13 mouse cellular contexts compared by ENCODE assay signal in genomic region chr15:97762733-97763132, GRCm38 (mm10). TPM values are rescaled to one million over a fixed set of nuclear protein-coding genes. Genes with fewer than 3 reads are reported as not detected.
A peak's percentile ranks its signal among the peaks of the same experiment; 100 is the strongest.
DNase-seq lines count a peak whose midpoint lies in the region; ATAC-seq and TF ChIP-seq lines count a peak whose summit lies in the region.
"Had no signal": no experiment of that assay in that cellular context is flagged by ENCODE, and none has a peak within 500 bp of the region (broad histone marks: within the 10 kb centered on the region; RNA-seq: fewer than 3 reads in every experiment).

No protein-coding gene starts in this region.

- H3K36me3 ChIP-seq in CH12.LX (replicated peaks in 1 of 2; ENCODE audit: control insufficient read depth in 1 of 2, insufficient read depth in 1 of 2, low read length in 1 of 2), result peaks cover 7 to 20% of the 10 kb centered on the region in 2 experiments
- H3K36me3 ChIP-seq in lung, embryonic 16.5 days (ENCODE audit: control insufficient read depth, insufficient read depth, low read length), result no peaks in the 10 kb centered on the region; the same call in 1 of the 2 replicates
- H3K36me3 ChIP-seq in forebrain, embryonic 11.5 days (ENCODE audit: control insufficient read depth, insufficient read depth, low read length), result no peaks in the 10 kb centered on the region
- H3K36me3 ChIP-seq in midbrain, embryonic 16.5 days (ENCODE audit: control insufficient read depth, insufficient read depth, low read length), result peaks cover 8% of the 10 kb centered on the region
- H3K36me3 ChIP-seq: midbrain, embryonic 13.5 days had no signal

- H3K4me1 ChIP-seq in CH12.LX (ENCODE audit: control insufficient read depth in 1 of 2, insufficient read depth in 2 of 2), result peaks cover 27 to 62% of the 10 kb centered on the region in 2 experiments
- peaks cover 49% of the 10 kb centered on the region for H3K4me1 ChIP-seq in lung, embryonic 16.5 days (replicated peaks; ENCODE audit: control insufficient read depth, insufficient read depth, low read length)
- H3K4me1 ChIP-seq in forebrain, embryonic 11.5 days (replicated peaks; ENCODE audit: control insufficient read depth, insufficient read depth, low read length), result peaks cover 19% of the 10 kb centered on the region
- H3K4me1 ChIP-seq in midbrain, embryonic 16.5 days (ENCODE audit: control insufficient read depth, insufficient read depth, low read length), result peaks cover 21% of the 10 kb centered on the region

- intact Hi-C loops in heart, postnatal 36 days (cut with DNase I), result no loop called here

- no peak for TF ChIP-seq POLR2A in CH12.LX (IDR thresholded peaks at IDR 0.05; ENCODE audit: low read depth, low read length)

- H3K79me2 ChIP-seq in CH12.LX (replicated peaks; ENCODE audit: control insufficient read depth, extremely low read depth, insufficient read depth, poor library complexity, severe bottlenecking), result no peaks in the 10 kb centered on the region

- H3K4me2 ChIP-seq in CH12.LX (ENCODE audit: insufficient read depth, low read depth, poor library complexity, severe bottlenecking), result no peak overlapping the region
- no peak overlapping the region for H3K4me2 ChIP-seq in lung, embryonic 16.5 days (ENCODE audit: low read depth, low read length)
- no peak overlapping the region for H3K4me2 ChIP-seq in forebrain, embryonic 11.5 days (ENCODE audit: low read depth, low read length, severe bottlenecking)
- no peak overlapping the region for H3K4me2 ChIP-seq in midbrain, embryonic 16.5 days (ENCODE audit: low read length)
- H3K4me2 ChIP-seq: midbrain, embryonic 13.5 days; neural tube, embryonic 15.5 days had no signal

- WGBS in lung, embryonic 16.5 days, result 47% methylated on average over 9 of the region's 9 CpGs
- WGBS in forebrain, embryonic 11.5 days, result 70% methylated on average over 9 of the region's 9 CpGs
- 62% methylated on average over 9 of the region's 9 CpGs for WGBS in midbrain, embryonic 16.5 days

- no peaks in the 10 kb centered on the region for H3K9me3 ChIP-seq in CH12.LX (replicated peaks; ENCODE audit: low read length)
- no peaks in the 10 kb centered on the region for H3K9me3 ChIP-seq in lung, embryonic 16.5 days (ENCODE audit: control insufficient read depth, low read length)
- H3K9me3 ChIP-seq in forebrain, embryonic 11.5 days (ENCODE audit: control insufficient read depth, low read length), result no peaks in the 10 kb centered on the region
- H3K9me3 ChIP-seq in midbrain, embryonic 16.5 days (replicated peaks; ENCODE audit: control insufficient read depth, low read length, poor library complexity, severe bottlenecking), result no peaks in the 10 kb centered on the region
- H3K9me3 ChIP-seq: midbrain, embryonic 13.5 days; neural tube, embryonic 15.5 days had no signal

- no peak for ATAC-seq in lung, embryonic 16.5 days (ENCODE audit: low read depth)
- no peak for ATAC-seq in forebrain, embryonic 11.5 days (replicated peaks; ENCODE audit: low FRiP score)
- no peak for ATAC-seq in midbrain, embryonic 16.5 days
- ATAC-seq: midbrain, embryonic 13.5 days had no signal

- TF ChIP-seq EP300 in CH12.LX (IDR thresholded peaks at IDR 0.05; ENCODE audit: low read length), result no peak

- no peak overlapping the region for H3K4me3 ChIP-seq in CH12.LX (replicated peaks in 1 of 3; ENCODE audit: low read depth in 2 of 3, low read length in 2 of 3, poor library complexity in 1 of 3)
- no peak overlapping the region for H3K4me3 ChIP-seq in lung, embryonic 16.5 days (ENCODE audit: low read length)
- H3K4me3 ChIP-seq in forebrain, embryonic 11.5 days (ENCODE audit: low read depth, low read length), result no peak overlapping the region
- H3K4me3 ChIP-seq in midbrain, embryonic 16.5 days (ENCODE audit: low read depth, low read length), result no peak overlapping the region
- H3K4me3 ChIP-seq: midbrain, embryonic 13.5 days; neural tube, embryonic 15.5 days had no signal

- TF ChIP-seq RAD21 in CH12.LX (IDR thresholded peaks at IDR 0.05; ENCODE audit: low read depth, low read length), result no peak

- no peak for TF ChIP-seq CTCF in CH12.LX (conservative IDR thresholded peaks at IDR 0.05 in 1 of 2, IDR thresholded peaks at IDR 0.05 in 1 of 2; ENCODE audit: low read depth in 2 of 2, low read length in 2 of 2)

- H3K9ac ChIP-seq in CH12.LX (ENCODE audit: insufficient read depth, low read depth), result no peak overlapping the region
- no peak overlapping the region for H3K9ac ChIP-seq in lung, embryonic 16.5 days (ENCODE audit: low read length)
- no peak overlapping the region for H3K9ac ChIP-seq in forebrain, embryonic 11.5 days (ENCODE audit: low read length)
- no peak overlapping the region for H3K9ac ChIP-seq in midbrain, embryonic 16.5 days (ENCODE audit: low read depth, low read length)
- H3K9ac ChIP-seq: midbrain, embryonic 13.5 days; neural tube, embryonic 15.5 days had no signal

- no peak overlapping the region for H3K27ac ChIP-seq in CH12.LX (ENCODE audit: insufficient read depth, low read depth)
- peak overlapping the region; percentile 78 for H3K27ac ChIP-seq in lung, embryonic 16.5 days (ENCODE audit: low read length)
- H3K27ac ChIP-seq in forebrain, embryonic 11.5 days (ENCODE audit: low read depth, low read length), result no peak overlapping the region
- no peak overlapping the region for H3K27ac ChIP-seq in midbrain, embryonic 16.5 days (ENCODE audit: low read length)
- H3K27ac ChIP-seq: midbrain, embryonic 13.5 days; neural tube, embryonic 15.5 days had no signal

- peak; percentile 56 to 63 for DNase-seq in adrenal gland, adult (ENCODE audit: inconsistent age in 2 of 2, low spot score in 1 of 2)
- DNase-seq in adrenal gland, adult 18-20 months (ENCODE audit: low spot score in 2 of 2), result no peak
- DNase-seq in CH12.LX (ENCODE audit: extremely low read depth), result no peak
- peak; percentile 64 to 72 for DNase-seq in heart, postnatal 36 days
- DNase-seq in forebrain, embryonic 11.5 days (ENCODE audit: low spot score), result no peak
- DNase-seq in layer of hippocampus, postnatal 14 days (ENCODE audit: low spot score in 2 of 2), result no peak
- DNase-seq: right cerebral cortex, postnatal 4 days; thymus, adult 18-20 months had no signal

- H3K27me3 ChIP-seq in CH12.LX (replicated peaks), result peaks cover 3% of the 10 kb centered on the region
- H3K27me3 ChIP-seq in lung, embryonic 16.5 days (ENCODE audit: control insufficient read depth, insufficient read depth, low read depth, low read length), result peaks cover 3% of the 10 kb centered on the region; the same call in 1 of the 2 replicates
- H3K27me3 ChIP-seq in forebrain, embryonic 11.5 days (ENCODE audit: control insufficient read depth, insufficient read depth, low read length), result peaks cover 15% of the 10 kb centered on the region
- H3K27me3 ChIP-seq in midbrain, embryonic 16.5 days (ENCODE audit: control insufficient read depth, insufficient read depth, low read depth, low read length), result peaks cover 2% of the 10 kb centered on the region
- H3K27me3 ChIP-seq: neural tube, embryonic 15.5 days had no signal

- in situ Hi-C loops in CH12.LX (cut with MboI; ENCODE audit: low pct_ligation_motif_present, low pct_unique_long_range_greater_than_20kb, low sequenced_read_pairs), result no loop called here

- dilution Hi-C loops in CH12.LX (cut with MboI; ENCODE audit: extremely low pct_ligation_motif_present, extremely low pct_unique_long_range_greater_than_20kb, low sequenced_read_pairs), result no loop called here

TF ChIP-seq in CH12.LX, 34 proteins besides CTCF, POLR2A, EP300 and RAD21 (continues in another document):
- no peak for TF ChIP-seq JUN (IDR thresholded peaks at IDR 0.05; ENCODE audit: insufficient read depth, low read depth, low read length)

RNA-seq across cellular contexts. Expression of gene Rapgef3, which starts 5.0 kb away (rescaled TPM):
- 10 to 100 TPM; 13.2 to 25.2 TPM for total RNA-seq in adrenal gland, adult 18-20 months (2021)
- total RNA-seq in CH12.LX (2012; rRNA removed), result 2.8 and 3.4 TPM in 2 replicates
- total RNA-seq in CH12.LX (2014; rRNA removed), result 2.2 and 3.2 TPM in 2 replicates
- 1.7 and 2.5 TPM in 2 replicates for polyA plus RNA-seq in CH12.LX (2012; ENCODE audit: insufficient read length, low read depth)
- 10 to 100 TPM; 25.4 to 27.4 TPM for total RNA-seq in heart, postnatal 36 days (2021)
- polyA plus RNA-seq in lung, embryonic 16.5 days (2015; fragmentation: Nextera tagmentation; extraction: Ambion mirVana), result 20.8 and 22.7 TPM in 2 replicates
- 4.8 and 5.5 TPM in 2 replicates for polyA plus RNA-seq in forebrain, embryonic 11.5 days (2014; fragmentation: Nextera tagmentation; extraction: Ambion mirVana)
- polyA plus RNA-seq in midbrain, embryonic 16.5 days (2015; fragmentation: Nextera tagmentation; extraction: Ambion mirVana), result 19.7 and 21.3 TPM in 2 replicates
- total RNA-seq in layer of hippocampus, postnatal 14 days (2021), result 10 to 100 TPM; 39.3 to 40.1 TPM

RNA-seq across cellular contexts. Expression of gene Slc48a1, which starts 15.6 kb away (rescaled TPM):
- 100 to 1,000 TPM; 114 to 139 TPM for total RNA-seq in adrenal gland, adult 18-20 months (2021)
- total RNA-seq in CH12.LX (2012; rRNA removed) (35.0 and 39.4 TPM in 2 replicates), CH12.LX (2014; rRNA removed) (23.2 and 25.4 TPM in 2 replicates)
- polyA plus RNA-seq in CH12.LX (2012; ENCODE audit: insufficient read length, low read depth), result 50.6 and 56.0 TPM in 2 replicates
- 10 to 100 TPM; 73.3 to 84.1 TPM for total RNA-seq in heart, postnatal 36 days (2021)
- polyA plus RNA-seq in lung, embryonic 16.5 days (2015; fragmentation: Nextera tagmentation; extraction: Ambion mirVana), result 46.8 and 49.5 TPM in 2 replicates
- 32.1 and 32.9 TPM in 2 replicates for polyA plus RNA-seq in forebrain, embryonic 11.5 days (2014; fragmentation: Nextera tagmentation; extraction: Ambion mirVana)
- 92.1 and 100 TPM in 2 replicates for polyA plus RNA-seq in midbrain, embryonic 16.5 days (2015; fragmentation: Nextera tagmentation; extraction: Ambion mirVana)
- total RNA-seq in layer of hippocampus, postnatal 14 days (2021), result 100 to 1,000 TPM; 131 to 147 TPM

RNA-seq across cellular contexts. Expression of gene Endou, which starts 31.6 kb away (rescaled TPM):
- 1 to 10 TPM in 1 of 2 experiments, under 1 TPM in 1; 0.30 to 1.2 TPM for total RNA-seq in adrenal gland, adult 18-20 months (2021)
- total RNA-seq in CH12.LX (2012; rRNA removed) (38.9 and 49.5 TPM in 2 replicates), CH12.LX (2014; rRNA removed) (60.5 and 66.9 TPM in 2 replicates)
- 64.0 and 69.8 TPM in 2 replicates for polyA plus RNA-seq in CH12.LX (2012; ENCODE audit: insufficient read length, low read depth)
- total RNA-seq in heart, postnatal 36 days (2021), result 1 to 10 TPM; 1.3 to 2.2 TPM
- 0.55 and 1.6 TPM in 2 replicates for polyA plus RNA-seq in lung, embryonic 16.5 days (2015; fragmentation: Nextera tagmentation; extraction: Ambion mirVana)
- 0.33 TPM in 1 of 2 replicates, not detected in the other for polyA plus RNA-seq in forebrain, embryonic 11.5 days (2014; fragmentation: Nextera tagmentation; extraction: Ambion mirVana)
- polyA plus RNA-seq in midbrain, embryonic 16.5 days (2015; fragmentation: Nextera tagmentation; extraction: Ambion mirVana), result 0.14 and 0.23 TPM in 2 replicates
- 1 to 10 TPM in 1 of 2 experiments, under 1 TPM in 1; 0.81 to 1.7 TPM for total RNA-seq in layer of hippocampus, postnatal 14 days (2021)
- polyA plus RNA-seq: intestine, embryonic 14.5 days had no signal

RNA-seq across cellular contexts. Expression of gene Rpap3, which starts 57.1 kb away (rescaled TPM):
- total RNA-seq in adrenal gland, adult 18-20 months (2021), result 10 to 100 TPM; 14.7 to 16.2 TPM
- total RNA-seq in CH12.LX (2012; rRNA removed) (43.1 and 51.8 TPM in 2 replicates), CH12.LX (2014; rRNA removed) (73.7 and 88.8 TPM in 2 replicates)
- 69.1 and 83.7 TPM in 2 replicates for polyA plus RNA-seq in CH12.LX (2012; ENCODE audit: insufficient read length, low read depth)
- 10 to 100 TPM; 13.1 to 15.7 TPM for total RNA-seq in heart, postnatal 36 days (2021)
- polyA plus RNA-seq in lung, embryonic 16.5 days (2015; fragmentation: Nextera tagmentation; extraction: Ambion mirVana), result 20.5 and 25.2 TPM in 2 replicates
- 47.8 and 48.5 TPM in 2 replicates for polyA plus RNA-seq in forebrain, embryonic 11.5 days (2014; fragmentation: Nextera tagmentation; extraction: Ambion mirVana)
- polyA plus RNA-seq in midbrain, embryonic 16.5 days (2015; fragmentation: Nextera tagmentation; extraction: Ambion mirVana), result 37.3 and 41.9 TPM in 2 replicates
- total RNA-seq in layer of hippocampus, postnatal 14 days (2021), result 10 to 100 TPM; 25.3 to 26.4 TPM

Comparison
In these comparisons a context has a peak if more than half of its experiments do, and no peak if none do; other contexts are left out.
1. DNase-seq: peak in adrenal gland, adult (2 of 2) and heart, postnatal 36 days (2 of 2); none in adrenal gland, adult 18-20 months (0 of 2), CH12.LX (single experiment), forebrain, embryonic 11.5 days (single experiment) and layer of hippocampus, postnatal 14 days (0 of 2).
2. RNA of gene Endou, which starts 31.6 kb away (total RNA-seq): 38.9 to 66.9 TPM in CH12.LX; 1.3 to 2.2 TPM in heart, postnatal 36 days, 0.81 to 1.7 TPM in layer of hippocampus, postnatal 14 days and 0.30 to 1.2 TPM in adrenal gland, adult 18-20 months; every median in the first group is over 10 times any median in the second.